Mouse (Mus musculus) naive thymus-derived CD4-positive, alpha-beta T cell, adult 5 months (primary cell): ENCODE data around the gene Cyp51. TPM values are rescaled to one million over a fixed set of nuclear protein-coding genes. Genes with fewer than 3 reads are reported as not detected.

Experiments
- polyA plus RNA-seq: library from polyadenylated mRNA; unstranded; fragments of 100-300 nt; shearing (Covaris generic); gene quantifications from one replicate; pipeline ENCODE4 v1.2.1, GENCODE M21; 2017

Gene Cyp51
- polyA plus RNA-seq = 63.8 TPM

GRCm38 (mm10) chr5:4104341-4105040, at the start of gene Cyp51:
Gene Cyp51 (minus strand): TSS chr5:4104746.

Other genes starting within 250 kb of the Cyp51 start
- 8.4 TPM for gene Mterf1a, start 210.8 kb downstream of the Cyp51 start, polyA plus RNA-seq
- 154 TPM for gene Akap9, start 176.7 kb downstream of the Cyp51 start, polyA plus RNA-seq
- 1.9 TPM for gene Mterf1b, start 87.6 kb upstream of the Cyp51 start, polyA plus RNA-seq